Mouse (Mus musculus): Measurements from ENCODE around the gene Hist1h3b.

The Hist1h3b gene

DNA sequence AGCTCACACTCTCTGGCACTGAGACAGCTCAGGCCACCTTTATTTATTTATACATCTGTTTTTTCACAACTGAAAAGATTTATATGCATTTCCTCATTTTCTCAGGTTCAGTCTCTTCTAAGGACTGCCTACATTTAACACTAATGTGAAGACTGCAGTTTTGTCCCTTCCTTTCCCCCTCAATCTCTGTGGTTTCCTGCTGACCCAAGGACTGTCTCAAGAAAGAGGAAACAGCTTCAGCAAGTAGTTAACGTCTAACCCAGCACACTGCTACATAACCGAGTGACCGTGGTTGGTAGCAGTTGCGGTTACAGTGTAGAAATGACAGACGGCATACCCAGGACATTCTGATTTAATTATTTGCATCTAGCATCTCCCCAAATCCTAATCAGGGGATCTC is 47.3 kb downstream of the Hist1h3b start:
- no peak for DNase-seq

All from layer of hippocampus, adult 9-11 months (tissue).